Mouse (Mus musculus): ENCODE measurements around the gene Vegfd.
A peak's percentile ranks its signal among the peaks of the same experiment; 100 is the strongest.

Vegfd gene

GRCm38 (mm10) chrX:164373081-164373480, at the start of gene Vegfd:
Gene Vegfd (plus strand): TSS chrX:164373378.
- peak in 1 of 2 experiments; percentile 39 for DNase-seq (ENCODE audit: low spot score in 2 of 2)

DNA sequence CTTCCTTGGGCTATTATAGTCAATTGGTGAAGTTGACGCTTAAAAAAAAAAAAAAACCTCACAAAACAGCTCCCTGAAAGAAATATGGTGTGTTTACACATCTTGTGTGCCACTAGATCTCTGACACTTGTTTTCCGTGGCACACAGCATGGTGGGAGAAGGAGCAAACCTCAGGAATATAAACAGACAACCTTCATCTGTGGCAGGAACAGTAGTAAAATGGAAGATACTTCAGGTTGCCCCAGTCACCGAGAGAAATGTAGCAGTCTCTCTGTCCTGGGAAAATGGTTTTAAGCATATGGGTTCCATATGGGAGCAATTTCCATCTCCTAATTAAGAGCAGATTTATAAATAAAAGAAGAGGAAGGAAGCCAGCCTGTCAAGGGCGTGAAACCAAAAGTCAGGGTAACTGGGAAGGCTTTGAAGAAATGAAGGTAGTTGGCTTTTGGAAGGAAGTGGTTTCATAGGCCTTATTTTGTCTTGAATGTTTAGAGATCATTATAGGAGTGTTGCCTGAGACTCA, 49.7 kb upstream of the Vegfd start:
- no peak for DNase-seq (ENCODE audit: low spot score in 2 of 2)

DNA sequence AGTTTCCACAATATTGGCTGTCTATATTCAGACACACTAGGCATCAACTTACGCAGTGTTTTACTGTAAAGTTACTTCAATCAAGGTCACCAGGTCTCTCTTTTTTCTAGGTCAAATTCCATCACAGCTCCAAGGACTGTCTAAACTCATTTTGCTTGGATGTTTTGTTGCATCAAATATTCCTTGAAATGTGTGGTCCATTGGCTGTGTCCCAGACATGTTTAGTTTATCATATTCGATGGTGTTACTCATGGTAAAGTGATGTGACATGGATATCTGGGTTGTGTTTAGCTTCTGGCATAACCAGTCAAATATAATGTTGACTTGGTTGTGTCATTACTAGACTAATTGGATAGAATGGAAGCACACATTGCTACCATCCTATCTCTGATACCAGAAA, 42.8 kb upstream of the Vegfd start:
- no peak for DNase-seq (ENCODE audit: low spot score in 2 of 2)

- no peak for DNase-seq (ENCODE audit: low spot score in 2 of 2)
These were observed 42.4 kb upstream of the Vegfd start for GRCm38 (mm10) chrX:164330766-164331165.

DNA sequence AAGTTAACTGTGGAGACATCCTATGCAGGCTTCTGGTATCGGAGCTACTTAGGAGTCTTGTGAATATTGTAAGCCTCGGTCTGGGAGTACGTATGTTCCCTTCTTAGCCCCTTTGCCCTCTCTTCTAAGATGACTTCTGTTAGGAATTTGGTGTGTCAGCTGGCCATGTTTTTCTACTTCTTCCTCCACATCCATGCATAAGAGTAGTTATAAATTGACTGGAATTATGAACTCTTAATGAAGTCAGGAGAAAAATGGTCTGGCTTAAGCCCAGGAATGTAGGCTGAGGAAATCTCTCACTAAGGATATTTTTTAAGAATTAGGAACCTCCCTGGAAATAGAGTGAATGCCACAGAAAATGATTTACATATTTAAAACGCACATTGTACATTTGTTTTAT, 34.6 kb upstream of the Vegfd start:
- no peak for DNase-seq (ENCODE audit: low spot score in 2 of 2)

- no peak for DNase-seq (ENCODE audit: low spot score in 2 of 2)
These were observed 27.7 kb upstream of the Vegfd start for GRCm38 (mm10) chrX:164345359-164345938.

- DNase-seq (ENCODE audit: low spot score in 2 of 2), result no peak
These were observed 24.2 kb upstream of the Vegfd start for GRCm38 (mm10) chrX:164348937-164349336.

DNA sequence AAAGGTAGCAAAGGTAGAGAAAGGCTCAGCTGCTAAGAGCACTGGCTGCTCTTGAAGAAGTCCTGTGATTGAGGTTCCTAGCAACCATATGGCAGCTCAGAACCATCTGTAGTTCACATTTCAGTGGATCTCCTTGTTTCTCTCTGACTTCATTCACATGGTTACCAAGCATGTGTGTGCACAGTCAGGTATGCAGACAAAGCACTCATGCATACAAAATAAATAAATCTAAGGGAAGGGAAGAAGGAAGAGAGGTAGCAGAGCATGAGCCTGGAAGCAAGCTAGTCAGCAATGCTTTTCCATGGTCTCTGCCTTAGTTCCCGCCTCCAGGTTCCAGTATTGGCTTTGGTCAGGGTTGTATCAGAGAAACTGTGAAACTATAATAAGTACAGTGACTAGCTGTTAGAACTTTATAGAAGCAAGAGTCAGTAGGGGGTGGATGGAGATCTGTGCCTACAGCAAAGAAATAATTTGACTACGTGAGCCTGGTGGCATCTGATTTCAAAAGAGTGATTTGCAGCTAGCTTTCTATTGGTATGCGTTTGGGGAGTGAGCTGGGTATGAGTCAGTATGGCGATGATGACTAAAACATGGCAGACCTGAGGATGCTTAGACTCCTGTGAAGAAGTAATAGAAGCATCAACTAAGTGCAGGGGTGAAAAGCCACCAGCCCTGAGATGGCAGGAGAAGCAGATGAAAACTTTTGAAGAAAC, 7.9 kb upstream of the Vegfd start:
- no peak for DNase-seq (ENCODE audit: low spot score in 2 of 2)

DNA sequence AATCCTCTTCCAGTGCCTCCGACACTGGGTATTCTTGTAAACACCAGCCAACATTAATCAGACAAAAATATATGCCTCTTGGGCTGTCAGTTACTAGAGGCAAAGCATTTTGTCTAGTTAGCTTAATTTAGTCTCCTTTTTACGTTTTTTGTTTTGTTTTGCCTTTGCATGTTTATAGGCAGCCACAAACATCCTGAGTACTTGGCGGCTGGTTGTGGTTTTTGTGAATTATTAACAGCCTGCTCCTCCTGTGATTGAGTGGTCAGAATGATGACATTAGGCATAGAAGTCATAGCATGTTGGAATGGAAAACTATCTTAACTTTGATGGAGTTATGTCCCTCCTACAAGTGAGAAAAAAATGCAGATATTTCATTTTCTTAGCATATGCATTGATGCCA, 2.6 kb upstream of the Vegfd start:
- DNase-seq (ENCODE audit: low spot score in 2 of 2), result no peak

DNA sequence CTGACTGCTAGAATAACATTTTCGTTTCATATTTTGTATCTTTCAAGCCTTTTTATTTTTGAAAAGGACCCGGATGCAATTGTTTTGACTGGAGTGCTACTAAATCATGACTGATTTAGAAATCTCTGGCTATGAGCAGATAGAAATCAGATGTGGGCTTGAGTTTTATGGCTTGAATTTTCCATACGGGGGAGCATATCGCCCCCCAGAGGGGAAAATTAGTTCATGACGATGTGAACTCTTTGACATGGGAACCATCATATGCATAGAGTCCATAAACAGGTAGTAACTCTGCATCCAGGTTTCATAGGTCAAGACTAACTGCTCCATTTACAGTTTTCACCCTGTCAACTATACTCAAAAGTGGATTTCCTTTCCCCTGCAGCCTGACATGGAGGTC, 1.4 kb downstream of the Vegfd start:
- no peak for DNase-seq (ENCODE audit: low spot score in 2 of 2)

DNA sequence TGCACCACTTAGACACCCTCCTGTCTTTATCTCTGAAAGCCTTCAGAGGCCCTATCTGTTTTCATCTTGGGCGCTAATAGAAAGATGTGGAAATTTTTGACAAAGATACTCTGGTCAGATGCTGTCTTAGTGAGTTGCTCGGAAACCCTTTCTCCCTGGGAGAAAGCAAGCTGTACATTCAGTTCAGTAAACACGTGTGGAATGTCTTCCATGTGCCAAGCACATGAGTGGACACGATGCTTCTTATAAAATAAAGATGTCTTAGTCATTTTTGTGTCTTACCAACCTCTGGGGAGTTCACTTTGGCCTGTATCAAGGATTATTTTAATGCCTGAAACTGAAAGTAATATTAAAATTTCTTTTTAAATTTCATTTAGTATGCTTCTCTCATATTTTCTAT, 6.5 kb downstream of the Vegfd start:
- no peak for DNase-seq (ENCODE audit: low spot score in 2 of 2)

DNA sequence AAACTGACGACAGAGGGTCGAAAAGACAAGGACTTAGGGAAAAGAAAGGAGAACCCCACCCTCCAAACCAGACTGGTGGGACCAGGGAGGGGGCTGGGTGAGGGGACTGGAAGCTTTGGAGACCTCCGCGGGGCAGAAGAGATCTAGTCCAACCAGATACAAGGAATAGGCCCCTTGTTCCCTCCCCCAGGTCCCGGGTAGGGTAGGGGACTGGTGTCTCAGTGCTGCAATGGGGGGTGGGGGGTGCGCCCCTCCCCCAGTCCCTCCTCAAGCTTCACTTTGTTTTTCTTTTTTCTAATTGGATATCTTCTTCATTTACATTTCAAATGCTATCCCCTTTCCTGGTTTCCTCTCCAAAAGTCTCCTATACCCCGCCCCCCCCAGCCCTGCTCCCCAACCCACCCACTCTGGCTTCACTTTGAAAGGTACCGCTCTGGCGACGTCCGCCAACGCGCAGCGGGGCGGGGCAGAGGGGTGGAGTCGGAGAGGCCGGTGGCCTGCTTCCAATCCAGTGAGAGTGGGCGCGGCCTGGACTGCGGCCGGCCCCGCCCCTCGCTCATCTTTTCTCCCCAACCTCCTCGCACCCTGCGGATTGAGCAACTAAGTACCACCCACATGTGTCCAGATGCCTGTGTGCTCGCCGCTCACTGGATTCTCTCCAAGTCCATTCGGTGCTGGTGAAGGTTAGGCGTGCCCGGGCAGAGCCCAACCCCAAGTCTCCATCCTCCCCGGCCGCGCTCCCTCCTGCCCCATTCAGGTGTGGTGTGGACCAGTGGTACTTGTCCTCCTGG, 8.6 kb downstream of the Vegfd start:
- DNase-seq (ENCODE audit: low spot score in 2 of 2), result peak; percentile 55 to 81

DNA sequence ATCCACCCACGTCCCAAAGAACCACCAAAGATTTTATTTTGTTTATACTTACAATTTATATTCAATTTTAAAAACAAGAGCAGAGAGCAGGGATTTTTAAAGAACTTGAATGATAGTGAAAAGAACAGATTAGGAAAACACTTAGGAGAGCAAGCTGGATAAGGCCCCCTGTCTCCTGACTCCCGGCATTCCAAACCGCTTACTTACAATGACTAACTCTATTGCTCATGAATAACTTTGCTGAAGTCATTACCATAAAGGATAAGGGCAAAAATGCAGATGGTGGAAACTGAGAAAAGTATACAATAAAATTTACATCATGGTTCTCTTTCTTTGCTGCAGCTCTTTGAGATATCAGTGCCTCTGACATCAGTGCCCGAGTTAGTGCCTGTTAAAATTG, 20.9 kb downstream of the Vegfd start:
- DNase-seq (ENCODE audit: low spot score in 2 of 2), result no peak

DNA sequence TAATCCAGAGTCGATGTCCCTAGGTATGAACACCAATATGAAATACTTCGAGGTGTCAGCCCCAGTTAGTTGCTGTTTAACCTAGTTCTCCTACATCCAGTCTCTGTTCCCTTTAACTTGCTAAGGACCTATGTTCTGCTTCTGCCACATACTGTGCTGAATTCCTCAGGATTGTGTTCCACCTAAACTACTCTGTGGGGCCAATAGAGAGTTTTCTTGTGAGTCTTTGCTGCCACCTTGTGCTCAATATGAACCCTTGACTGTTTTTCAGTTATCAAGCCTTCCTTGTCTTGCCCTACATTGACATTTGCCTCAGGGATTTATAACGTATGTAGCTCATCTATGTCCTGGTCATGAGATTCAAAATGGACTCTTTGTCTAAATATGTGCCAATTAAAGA, 25.3 kb downstream of the Vegfd start:
- DNase-seq (ENCODE audit: low spot score in 2 of 2), result no peak

GRCm38 (mm10) chrX:164405080-164405649, 32.0 kb downstream of the Vegfd start:
- DNase-seq (ENCODE audit: low spot score in 2 of 2), result no peak

DNA sequence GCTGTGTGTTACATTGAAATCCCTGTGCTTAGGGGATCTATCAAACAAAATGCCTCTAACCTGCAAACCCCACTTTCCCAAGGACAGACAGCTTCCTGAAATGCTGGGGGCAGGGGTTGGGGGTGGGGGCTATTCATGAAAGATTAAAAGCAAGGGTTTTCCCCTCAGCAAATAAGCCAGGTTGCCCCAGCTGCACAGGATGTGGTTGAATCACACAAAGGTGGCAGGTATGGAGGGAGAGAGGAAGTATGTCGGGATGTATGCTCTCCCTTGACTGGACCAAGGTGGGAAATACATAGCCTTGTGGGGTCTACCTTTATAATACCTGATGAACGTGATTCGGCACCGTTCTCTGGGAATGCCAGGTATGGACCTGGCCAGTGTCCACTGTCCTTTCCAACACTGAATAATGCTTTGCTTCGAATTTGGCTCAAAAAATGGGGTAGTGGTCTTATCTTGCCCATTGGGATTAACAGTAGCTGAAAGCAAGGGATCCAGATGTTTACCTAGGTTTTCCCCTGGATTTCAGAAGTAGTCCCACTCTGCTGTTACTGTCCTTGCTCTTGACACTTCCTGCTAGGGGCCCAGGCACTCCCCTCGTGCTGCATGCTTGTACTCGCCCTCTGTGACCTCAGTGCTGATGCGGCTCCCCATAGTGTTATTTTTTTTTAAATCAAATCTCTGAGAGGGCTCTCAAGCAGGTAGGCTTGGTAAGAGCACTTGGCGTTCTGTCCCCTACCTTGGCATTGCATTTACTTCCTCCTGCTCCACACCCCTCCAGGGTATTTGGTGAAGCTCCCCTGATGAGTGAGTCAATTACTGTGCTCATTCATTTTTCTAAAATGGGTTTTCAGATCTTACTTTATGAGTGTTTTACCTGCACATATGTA, 33.2 kb downstream of the Vegfd start:
- DNase-seq (ENCODE audit: low spot score in 2 of 2), result no peak

DNA sequence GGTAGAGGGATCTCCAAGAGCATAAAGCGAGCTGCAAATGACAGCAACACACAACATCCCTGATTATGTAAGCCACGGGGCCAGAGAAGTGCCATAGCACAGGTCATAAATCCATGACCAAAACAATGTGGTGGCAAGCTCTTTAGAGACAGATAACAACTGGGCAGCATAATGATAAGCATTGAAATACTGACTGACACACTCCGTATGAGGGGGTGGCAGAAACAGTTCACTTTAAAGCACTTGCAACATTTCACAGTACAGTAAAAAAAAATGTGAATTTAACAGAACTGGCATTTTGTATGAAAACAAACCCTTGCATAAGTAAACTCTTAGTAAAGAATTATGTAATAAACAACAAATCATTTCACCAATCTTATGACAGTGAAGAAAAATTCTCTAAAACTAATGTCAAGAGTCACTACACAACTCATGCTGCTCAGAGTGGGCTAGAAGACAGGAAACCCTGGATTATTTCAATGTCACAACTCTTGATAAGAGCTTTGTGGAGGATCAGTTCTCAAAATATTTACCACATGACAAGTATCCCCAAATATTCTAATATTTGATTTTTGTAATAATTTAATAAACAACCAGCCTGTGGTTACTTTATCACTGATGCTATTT, 35.2 kb downstream of the Vegfd start:
- DNase-seq (ENCODE audit: low spot score in 2 of 2), result no peak

GRCm38 (mm10) chrX:164410562-164410961, 37.4 kb downstream of the Vegfd start:
- no peak for DNase-seq (ENCODE audit: low spot score in 2 of 2)

DNA sequence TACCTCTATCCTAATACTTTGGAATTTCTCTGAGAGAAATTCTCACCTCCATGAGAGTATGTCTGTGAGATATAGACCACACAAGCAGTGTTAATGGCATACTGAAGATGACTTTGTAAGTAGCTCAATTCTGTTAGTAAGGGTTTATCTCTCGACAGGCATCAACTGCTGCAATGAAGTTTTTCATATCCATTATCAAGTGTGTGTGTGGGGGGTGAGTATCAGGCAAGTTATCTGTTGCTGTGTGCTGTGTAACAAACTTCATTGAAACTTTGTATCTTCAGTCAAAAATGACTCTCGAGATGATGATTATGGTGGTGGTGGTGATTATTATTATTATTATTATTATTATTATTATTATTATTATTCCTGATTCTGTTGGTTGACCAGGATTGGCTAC, 43.6 kb downstream of the Vegfd start:
- no peak for DNase-seq (ENCODE audit: low spot score in 2 of 2)

GRCm38 (mm10) chrX:164418008-164418407, 44.8 kb downstream of the Vegfd start:
- DNase-seq (ENCODE audit: low spot score in 2 of 2), result no peak

DNA sequence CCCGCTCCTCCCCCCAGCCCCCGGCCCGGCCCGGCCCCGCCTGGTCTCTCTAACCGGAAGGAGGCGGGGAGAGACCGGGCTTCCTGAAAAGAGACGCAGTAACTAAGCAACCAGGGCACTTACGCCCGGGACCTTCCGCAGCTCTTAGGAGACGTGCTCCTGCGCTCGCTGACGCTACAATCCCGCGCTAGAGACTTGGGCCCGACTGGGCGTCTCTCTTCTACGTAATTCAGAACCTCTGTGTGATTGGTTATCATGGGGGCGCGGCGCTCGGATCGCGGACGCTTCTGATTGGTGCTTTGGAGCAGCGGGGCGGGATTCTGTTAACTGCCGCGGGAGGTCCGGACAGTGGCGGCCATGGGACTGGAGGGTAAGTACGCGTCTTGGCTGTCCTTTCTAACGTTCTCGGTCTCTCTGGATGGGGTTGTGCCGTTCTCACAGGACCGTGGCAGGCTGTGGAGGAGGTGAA, 46.3 kb downstream of the Vegfd start, which contains the start of gene Piga:
TSS of gene Piga (plus strand) at position 317 of the 469 bp plus-strand sequence.
- DNase-seq (ENCODE audit: low spot score in 2 of 2), result peak; percentile 62 to 86

Measured in urinary bladder, adult 18-20 months (tissue).